Mouse (Mus musculus) brain, adult 2 months (tissue): ENCODE results near the gene 1810013L24Rik.
"Not testable (repeated sequence)": the region's sequence is repeated elsewhere in the genome, so short reads cannot be mapped to it uniquely, and the experiment has no call there.

ENCODE experiments used
- DNase-seq: peaks from one replicate; pipeline ENCODE4 v3.0.0; 2011; ENCODE audit warnings: low read depth, low spot score

Gene 1810013L24Rik

DNA sequence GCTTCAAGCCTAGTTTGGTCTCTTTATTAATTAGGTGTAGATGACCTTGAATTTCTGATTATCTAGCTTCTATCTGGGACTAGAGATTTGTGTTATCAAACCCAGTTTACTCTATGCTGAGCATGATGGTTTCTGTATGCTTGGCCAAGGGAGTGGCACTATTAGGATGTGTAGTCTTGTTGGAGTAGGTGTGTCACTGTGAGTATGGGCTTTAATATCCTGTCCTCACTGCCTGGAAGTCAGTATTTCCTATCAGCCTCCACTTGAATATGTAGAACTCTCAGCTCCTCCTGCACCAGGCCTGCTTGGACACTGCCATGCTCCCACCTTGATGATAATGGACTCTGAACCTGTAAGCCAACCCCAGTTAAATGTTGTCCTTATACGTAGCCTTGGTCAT is 7.0 kb downstream of the 1810013L24Rik start:
- DNase-seq = no peak

- DNase-seq = no peak
These were observed 7.7 kb downstream of the 1810013L24Rik start for GRCm38 (mm10) chr16:8837595-8837994.

DNA sequence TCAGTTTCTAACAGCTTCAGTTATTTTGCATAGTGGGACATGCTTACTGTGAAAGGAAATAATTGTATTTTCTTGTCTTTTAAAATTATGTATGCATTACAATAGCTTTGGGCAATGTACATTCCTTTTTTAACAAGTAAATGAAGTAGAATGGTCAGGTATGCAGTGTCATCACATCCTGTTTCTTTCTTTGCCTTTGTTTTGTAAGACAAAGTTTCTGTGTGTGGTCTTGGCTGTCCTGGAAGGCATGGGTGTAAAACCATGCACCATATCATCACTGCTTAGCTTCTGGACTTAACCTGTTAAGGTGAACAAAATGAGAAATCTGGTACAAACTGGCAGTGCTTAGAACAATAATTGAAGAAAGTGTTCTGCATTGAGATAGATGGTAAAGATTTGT is 9.0 kb downstream of the 1810013L24Rik start:
- DNase-seq = no peak

DNA sequence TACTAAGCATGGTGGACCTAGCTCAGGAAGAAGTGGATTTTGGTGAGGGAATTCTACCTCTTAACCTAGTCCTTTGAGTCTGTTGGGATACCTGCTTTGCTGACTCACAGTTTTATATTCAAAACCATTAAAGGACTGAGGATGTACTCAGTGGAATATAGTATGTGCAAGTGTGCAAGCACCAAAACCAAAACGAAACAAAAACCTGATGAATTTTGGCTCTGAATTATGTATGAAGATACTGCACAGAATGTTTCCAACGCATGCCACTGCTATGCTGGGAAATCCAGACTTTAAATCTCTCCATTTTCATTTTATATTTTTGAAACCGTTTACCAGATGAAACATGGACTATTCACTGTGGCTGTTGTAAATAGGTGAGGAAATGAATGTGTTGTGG is 10.7 kb downstream of the 1810013L24Rik start:
- DNase-seq = no peak

DNA sequence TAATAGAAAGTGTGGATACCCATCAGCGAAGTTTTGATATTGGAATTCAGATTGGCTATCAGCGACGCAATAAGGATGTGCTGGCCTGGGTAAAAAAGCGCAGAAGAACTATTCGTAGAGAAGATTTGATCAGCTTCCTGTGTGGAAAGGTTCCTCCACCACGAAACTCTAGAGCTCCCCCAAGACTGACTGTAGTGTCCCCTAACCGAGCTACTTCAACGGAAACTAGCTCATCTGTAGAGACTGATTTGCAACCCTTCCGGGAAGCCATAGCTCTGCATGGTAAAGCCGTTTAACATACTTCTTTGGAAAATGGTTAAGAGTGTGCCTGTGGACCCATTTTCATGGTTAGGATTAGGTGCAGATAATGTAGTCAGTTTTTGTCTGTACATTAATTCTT is 13.1 kb downstream of the 1810013L24Rik start:
- no peak for DNase-seq

DNA sequence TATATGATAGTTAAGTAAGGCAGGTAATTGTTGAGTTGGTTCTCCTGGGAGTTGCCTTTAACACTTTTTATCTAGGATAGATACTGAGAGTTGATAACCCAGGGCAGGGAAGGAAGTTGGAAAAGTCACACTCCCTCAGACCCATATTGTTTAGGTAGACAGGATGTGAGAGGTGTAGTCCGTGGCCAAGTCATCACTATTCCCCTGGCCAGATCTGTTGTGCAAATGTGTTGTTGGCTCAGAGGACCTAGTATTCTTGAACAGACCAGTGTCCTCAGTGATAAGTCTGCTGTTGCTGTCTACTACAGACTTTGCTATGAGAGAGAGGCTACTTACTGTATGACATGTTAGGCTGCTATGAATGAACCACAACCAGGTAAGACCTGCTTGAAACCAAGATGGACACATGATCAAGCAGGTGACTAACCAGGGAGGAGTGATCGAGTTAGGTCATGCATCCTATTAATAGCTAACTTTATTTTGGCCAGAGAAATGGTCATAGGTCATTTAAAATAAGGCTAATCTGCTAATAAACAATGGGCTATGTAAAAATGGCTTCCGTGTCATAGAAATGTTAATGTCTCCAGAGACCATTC is 13.8 kb downstream of the 1810013L24Rik start:
- no peak for DNase-seq

DNA sequence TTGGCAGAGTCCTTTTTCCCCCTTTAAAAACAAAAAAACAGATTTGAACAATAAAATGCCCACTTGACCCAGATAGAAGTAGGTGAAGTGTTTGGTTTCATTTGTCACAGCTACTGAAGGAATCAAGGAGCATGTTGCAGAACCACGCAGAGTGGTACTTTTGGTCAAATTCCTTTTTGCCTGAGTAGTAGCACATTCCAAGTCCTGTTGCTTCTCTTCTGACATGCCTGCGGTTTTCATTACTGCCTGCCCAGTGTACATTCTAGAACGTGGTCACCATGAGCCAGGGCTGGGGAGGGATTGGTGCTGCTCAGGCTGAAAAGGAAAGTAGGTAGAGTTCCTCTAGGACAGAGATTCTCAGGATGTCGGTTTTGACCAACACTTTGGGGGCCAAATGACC is 16.1 kb downstream of the 1810013L24Rik start:
- no peak for DNase-seq

DNA sequence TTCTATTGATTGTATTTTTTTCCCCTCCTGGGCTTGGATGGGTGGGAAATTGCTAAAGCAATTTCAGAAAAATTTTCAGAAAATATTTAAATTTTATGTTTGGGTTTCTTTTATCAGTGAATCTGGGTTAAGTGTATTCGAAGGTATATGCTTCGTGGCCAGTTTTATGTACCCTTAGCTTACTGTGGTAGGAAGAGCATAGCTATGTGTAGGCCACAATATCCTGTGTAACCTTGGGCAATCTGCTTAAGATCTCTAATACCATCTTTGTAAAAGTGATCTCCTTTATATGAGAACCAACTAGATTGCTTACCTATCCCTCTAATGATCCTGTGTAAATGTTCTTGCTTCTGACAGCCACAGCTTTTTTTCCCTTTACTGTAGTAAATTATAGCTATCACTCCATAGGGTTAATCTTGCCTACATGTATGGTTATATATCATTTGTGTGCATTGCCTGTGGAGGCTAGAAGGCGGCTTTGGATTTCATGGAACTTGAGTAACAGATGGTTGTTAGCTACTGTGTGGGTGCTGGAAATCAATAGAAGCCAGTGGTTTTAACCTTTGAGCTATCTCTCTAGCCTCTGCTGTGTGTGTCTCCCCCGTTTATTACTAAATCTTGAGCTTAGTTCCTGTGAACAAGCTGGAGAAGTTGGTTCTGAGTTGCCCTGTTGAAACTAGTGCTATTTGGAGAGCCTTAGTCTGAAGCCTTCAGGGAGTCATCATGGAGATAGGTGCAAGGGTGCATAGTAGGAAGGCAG is 18.6 kb downstream of the 1810013L24Rik start:
- no peak for DNase-seq

DNA sequence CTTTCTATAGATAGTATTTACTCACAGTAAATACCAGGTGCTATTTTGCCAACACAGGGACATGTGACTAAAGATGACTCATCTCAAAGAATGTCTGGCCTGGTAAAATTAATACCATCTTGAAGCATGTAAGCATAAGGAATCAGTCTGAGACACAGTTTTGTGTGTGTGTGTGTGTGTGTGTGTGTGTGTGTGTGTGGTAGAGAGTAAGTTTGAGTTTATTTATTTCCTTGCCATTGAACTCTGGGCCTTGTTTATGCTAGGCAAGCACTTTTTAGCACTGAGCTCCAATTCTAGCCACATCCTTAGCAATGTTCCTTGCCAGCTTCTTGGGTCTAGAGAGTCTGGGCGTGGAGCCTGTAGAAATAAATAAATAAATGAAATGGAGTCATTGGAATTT is 20.0 kb downstream of the 1810013L24Rik start:
- DNase-seq = peak; percentile 61

- DNase-seq = no peak
These were observed 25.2 kb downstream of the 1810013L24Rik start for GRCm38 (mm10) chr16:8855143-8855542.

GRCm38 (mm10) chr16:8856820-8857219 is 26.9 kb downstream of the 1810013L24Rik start:
- no peak for DNase-seq

DNA sequence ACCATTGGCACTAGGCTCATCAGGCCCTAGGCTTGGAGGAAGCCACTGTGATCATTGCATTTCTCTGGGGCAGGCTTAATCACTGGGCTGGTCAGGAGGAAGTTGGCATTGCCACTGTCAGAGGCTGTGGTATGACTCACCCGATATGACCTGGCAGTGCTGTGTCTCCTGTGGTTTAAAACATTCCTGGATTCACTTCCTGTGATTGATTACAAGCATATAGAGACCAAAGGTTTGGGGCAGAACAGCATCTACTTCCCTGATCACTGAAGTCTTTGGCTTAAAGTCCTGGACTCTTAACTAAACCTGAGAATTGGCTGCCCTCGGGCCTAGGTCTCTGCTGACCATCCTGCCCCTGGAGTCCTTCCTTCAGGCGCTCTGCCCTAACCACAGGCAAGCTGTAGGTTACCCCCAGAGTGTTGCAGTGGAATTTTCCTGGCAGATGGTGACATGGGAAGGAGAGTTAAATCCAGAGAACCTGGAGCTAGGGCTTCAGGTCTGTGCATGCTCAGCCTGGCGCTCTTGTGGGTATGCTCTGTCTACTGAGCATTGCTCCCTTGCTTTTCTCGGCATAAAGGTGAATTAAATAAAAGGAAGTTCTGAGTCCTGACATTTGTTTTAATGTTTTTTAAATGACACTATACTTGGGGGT is 32.6 kb downstream of the 1810013L24Rik start:
- DNase-seq = peak; percentile 93

GRCm38 (mm10) chr16:8864223-8864631 is 34.3 kb downstream of the 1810013L24Rik start:
- DNase-seq = peak; percentile 62

DNA sequence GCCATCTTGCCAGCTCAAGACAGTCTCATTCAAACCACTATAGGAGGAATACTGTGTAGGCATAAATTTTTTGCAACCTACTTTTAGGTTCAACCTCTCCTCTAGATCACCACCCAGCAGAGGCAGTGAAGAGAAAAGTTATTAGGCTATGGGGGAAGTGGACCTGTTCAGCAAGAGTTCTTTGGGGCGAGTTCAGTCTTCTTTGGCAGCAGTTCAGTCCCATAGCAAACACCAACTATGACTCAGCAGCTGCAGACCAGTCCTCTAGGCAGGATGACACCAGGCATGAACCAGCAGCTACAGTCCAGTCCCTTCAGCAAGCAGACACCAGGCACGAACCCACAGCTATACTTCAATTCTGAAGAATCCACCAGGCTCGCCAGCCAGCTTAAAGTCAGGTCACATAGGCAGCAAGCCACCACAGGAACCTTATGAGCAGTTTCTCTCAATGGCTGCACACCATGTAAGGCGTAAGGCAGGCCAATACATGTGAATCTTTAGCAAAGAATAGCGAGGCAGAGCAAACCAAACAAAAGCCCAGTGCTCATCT is 37.6 kb downstream of the 1810013L24Rik start:
- no peak for DNase-seq

- no peak for DNase-seq
These were observed 38.6 kb downstream of the 1810013L24Rik start for GRCm38 (mm10) chr16:8868506-8868905.

DNA sequence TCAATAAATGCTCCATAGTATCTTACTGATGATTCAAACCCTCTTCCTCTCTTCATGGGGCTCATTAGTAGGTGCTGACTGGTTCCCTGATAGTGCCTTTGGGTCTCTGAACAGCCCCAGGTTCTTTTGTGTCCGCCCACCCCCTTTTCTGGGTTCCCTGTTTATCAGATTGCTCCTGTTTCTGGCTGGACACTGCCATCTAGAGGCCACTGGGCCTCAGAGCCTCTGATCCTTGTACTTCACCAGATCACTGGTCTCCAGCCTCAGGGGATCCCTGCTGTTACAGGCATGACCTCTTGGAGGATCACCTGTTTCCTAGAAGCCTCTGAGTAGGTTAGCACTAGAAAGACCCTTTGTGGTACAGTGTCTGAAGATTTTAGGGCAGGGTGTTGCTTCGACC is 39.8 kb downstream of the 1810013L24Rik start:
- peak; percentile 89 for DNase-seq

GRCm38 (mm10) chr16:8871376-8871775 is 41.5 kb downstream of the 1810013L24Rik start:
- DNase-seq = no peak

- peak; percentile 29 for DNase-seq
These were observed 42.1 kb downstream of the 1810013L24Rik start for GRCm38 (mm10) chr16:8872019-8872418.

- DNase-seq = no peak
These were observed 42.6 kb downstream of the 1810013L24Rik start for GRCm38 (mm10) chr16:8872486-8872885.

DNA sequence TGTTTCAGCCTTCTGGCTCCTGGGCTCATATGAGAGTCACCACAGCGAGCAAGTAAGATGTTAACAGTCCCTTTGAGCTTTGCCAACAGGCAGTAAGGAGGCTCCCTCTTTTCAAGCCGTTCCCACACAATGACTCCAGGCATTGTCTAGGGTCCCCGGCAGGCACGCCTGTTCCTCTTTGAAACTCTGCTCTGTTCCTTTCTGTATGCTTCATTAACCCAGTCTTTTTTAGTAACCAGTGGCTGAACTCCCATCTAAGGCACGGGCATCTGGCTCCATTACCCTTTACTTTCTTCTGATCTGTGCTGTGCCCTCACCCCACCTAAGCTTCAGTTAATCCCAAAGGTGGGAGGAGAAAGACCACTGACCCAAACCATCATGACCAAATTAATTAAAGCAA is 50.2 kb downstream of the 1810013L24Rik start:
- DNase-seq = no peak

DNA sequence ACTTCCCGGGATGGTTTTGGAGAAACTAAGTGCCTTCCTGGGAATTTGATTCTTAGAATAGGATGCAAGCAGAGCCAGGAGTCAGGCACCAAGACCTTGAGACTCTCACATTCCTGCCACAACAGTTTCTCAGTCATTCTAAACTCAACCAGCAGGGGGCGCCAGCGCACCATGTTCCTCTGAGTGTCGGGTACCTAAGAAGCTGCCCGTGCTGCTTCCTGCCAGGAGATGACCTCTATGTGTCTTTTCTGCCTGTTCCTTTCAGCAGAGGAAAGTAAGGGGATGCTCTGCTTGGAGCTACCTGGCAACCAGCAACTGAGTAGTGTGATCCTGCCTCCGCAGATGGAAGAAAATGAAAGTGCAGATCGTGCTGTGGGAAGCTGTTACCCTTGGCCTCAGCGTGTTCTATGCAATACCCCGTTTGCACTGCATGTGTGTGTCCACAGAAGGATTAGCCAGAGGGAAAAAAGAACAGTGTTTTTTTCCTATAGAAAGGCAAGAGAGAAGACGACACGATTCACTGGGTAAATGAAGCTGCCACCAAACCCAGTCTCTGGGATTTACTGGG is 53.9 kb downstream of the 1810013L24Rik start:
- DNase-seq = peak; percentile 94

DNA sequence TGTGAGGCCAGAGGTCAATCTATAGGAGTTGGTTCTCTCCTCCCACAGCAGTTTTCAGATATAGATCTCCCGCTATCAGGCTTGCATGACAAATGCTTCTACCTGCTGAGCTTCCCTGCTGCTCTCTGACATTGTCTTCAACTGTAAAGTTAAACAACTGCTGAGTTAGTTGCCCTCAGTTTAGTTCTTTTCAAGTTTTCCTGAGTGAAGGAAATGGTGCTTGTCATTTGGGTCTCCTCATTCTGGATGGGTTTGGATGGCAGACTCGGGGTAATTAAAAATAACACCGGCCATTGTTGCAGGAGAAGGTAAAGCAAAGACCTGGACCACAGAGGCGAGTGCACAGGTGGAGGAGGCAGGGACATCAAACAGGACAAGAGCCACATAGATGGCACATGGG is 64.3 kb downstream of the 1810013L24Rik start:
- DNase-seq = not testable (repeated sequence)
